Mouse (Mus musculus) right cerebral cortex, postnatal 14 days (tissue): ENCODE data around the gene Dennd2c.

ENCODE experiments used
- DNase-seq: peaks from one replicate; pipeline ENCODE4 v3.0.0; 2022

The Dennd2c gene

DNA sequence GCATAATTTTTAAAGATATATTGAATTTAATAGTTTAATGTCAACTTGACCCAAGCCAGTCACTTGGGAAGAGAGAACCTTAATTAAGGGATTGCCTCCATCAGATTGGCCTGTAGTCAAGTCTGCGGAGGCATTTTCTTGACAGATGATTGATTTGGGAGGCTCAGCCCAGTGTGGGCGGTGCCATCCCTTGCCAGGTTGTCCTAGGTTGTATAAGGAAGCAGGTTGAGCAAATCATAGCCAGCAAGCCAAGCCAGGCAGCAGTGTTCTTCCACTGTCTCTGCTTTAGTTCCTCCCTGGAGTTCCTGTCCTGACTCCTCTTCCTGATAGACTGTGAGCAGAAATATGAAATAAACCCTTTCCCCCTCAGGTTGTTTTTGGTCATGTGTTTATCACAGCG is 21.2 kb downstream of the Dennd2c start:
- DNase-seq: no peak

DNA sequence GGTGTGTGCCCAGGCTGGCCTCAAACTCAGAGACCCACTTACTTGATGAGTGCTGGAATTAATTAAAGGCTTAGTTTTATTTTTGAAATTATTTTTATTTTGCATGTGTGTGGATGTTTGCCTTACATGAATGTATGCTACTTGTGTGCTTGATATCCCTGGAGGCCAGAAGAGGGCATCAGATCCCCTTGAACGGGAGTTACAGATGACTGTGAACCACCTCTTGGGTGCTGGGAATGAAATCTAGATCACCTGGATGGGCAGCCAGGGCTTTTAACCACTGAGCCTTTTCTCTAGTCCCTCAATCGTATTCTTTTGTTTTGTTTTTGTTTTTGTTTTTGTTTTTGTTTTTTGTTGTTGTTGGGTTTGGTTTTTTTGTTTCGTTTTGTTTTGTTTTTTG is 23.7 kb downstream of the Dennd2c start:
- no peak for DNase-seq

DNA sequence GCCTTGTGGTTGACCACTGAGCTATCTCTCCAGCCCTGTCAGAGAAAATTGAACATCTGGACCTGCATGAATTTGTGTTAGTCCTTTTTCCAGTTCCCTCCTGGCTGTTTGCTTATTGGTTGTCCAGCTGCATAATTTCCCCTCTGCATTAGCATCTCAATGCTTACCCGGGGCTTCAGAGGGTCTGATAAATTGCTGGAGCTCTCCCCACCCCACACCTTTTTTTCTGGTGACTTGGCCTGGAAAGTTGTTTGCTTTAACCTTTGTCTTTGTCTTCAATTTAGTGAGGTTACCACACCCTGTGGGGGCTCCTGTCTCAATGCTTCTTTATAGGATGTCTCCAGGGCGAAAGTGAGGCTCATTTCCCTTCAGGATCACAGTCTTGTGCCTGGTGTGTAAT is 24.8 kb downstream of the Dennd2c start:
- DNase-seq: no peak

DNA sequence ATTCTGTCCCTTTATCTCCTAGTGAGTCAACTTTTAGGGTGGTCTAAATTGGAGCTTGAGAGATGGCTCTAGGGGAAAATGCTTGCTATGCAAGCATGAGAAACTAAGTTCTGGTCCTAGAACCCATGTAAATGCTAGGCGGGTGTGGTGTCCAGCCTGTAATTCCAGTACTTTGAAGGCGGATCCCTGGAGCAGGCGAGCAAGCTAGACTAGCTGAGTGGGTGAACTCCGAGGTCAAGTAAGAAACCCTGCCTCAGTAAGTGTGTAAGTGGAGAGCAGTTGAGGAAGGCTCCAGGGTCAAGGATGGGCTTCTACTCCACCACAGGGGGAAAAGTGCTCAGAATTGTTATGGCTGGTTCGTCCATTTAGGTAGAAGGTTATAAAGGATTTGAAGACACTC is 25.3 kb downstream of the Dennd2c start:
- DNase-seq: no peak

DNA sequence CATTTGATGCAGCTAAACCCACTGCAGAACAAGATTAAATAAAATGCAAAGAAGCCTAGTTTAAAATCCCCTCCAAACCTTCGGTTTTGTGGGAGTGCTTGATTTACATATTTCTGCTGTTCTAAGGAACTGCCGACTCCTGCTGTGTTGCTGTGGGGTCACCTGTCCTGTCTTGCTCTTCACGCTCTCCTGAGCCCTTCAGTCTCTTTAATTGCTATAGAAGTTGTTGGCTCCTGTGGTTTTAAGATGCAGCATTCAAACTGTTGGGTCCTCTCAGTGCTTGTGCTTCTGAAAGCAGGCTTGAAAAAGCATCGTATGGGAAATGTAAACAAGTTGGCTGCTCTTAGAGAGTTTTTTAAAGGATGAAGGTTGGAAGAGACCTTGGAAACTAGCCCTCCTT is 25.8 kb downstream of the Dennd2c start:
- no peak for DNase-seq

DNA sequence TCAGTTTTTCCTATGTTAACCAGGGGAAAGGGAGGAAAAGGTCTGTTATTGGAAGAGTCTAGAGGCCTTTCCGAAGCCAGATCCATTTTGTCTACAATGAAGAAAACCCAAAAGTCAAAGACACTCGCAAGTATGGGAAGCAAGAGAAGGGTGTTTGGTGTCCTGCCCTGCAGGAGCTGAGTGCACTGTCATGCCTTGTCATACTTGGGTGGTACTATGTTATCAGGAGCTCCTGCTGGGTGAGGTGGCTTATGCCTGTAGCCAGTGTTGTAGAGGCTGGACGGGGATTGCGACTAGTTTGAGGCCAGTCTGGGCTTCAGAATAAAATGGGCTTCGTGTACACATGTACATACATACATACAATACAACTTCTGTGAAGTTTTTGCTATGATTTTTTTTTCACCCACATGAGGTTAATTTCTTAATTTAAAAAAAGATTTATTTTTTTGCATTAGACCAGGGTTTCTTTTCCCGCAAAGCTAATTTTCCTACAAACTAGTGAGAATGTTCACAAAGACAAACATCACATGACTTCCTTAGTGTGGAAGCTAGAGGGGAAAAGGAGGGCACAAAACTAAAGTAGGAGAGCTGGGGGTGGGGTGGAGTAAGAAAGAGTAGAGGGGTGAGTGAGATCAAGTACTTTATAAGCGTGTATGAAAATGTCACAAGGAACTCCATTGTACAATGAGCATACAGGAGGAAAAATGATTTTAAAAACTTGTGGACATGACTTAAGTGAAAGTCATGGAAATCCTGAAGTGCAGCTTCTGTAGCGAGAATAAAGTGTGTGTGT is 27.2 kb downstream of the Dennd2c start:
- DNase-seq: no peak

DNA sequence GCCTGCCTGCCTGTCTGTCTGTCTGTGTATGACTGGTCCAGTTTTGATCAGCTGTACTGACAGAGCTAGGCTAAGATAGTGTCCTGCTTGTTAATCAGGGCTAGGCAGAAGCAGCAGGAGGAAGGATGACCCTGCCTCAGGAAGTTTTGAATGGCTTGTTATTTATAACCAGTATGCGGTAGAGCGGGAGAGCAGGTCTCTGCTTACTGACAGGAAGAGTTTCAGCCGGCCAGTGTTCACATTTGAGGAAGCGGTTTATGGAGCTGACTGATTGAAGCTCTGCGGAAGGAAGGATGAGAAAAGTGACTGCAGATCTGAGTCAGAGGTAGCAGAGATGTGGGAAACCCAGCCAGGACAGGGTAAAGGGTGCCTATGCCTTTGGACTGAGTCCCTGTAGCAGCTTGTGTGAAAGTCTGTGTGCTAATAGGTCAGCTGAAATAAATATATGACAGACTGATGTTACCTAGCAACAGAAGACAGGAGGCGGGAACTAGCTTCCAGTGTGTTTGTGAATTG is 27.9 kb downstream of the Dennd2c start:
- DNase-seq: no peak

DNA sequence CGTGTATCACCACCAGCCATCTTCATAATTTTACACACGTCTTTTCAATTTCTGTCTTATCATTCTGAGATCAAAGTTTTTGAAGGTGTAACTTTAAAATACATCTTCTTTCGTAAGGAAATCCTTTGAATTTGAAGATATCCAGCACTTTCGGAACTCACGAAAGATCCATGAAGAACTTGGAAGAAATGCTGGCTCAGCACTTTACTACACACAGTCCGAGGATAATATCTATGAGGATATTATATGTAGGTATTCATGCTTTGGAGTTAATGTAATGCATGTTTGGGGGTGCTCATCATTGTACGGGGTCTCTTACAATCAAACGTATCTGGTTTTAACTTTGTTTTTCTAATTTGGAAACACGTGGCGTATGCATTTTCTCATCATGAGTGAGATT is 30.7 kb downstream of the Dennd2c start:
- no peak for DNase-seq

DNA sequence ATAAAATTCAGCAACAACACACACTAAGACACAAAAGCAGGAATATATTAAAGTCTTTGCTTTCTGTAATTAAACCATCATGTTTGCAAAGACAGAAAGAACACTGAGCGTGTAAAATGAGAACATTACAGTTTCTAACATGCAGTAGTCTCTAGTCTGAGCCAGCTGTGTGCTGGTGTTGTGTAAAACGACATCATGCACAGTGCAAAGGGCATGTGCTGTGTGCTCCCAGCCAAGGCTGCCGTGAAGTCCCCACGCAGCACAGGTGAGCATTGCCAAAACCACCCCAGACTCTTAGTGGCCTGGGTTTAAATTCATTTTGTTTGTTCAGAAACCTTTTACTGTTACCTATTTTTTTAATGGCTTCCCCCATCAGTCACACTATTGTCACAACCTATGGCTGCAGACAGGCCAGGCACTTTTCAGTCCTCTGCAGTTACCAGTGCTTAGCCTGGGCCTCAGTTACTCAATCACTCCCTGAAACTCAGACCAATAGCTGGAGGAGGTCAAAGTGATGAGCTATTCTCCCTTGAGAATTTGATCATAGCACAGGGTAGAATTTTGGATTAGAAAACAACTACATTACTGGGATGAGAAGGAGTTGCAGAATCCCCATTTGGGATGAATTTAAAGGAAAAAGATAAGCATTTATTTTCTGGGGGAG is 34.1 kb downstream of the Dennd2c start:
- DNase-seq: no peak

DNA sequence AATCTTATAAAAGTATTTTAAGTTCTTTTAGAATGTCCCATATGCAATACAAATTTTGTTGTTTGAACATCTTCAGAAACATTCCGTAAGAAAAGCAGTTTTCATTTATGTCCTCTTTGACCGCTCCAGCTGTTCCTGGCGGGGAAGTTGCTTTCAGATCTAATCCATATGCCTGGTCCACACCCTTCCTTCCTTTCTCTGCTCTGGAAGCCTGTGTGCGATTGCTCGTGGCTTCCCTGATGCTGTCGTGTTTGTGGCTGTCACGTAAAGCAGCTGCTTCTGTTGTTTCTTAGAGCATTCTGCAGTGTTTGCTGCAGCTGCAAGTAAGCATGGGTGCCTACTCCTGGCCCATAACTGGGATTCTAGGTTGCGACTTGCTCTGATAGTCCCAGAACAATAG is 36.6 kb downstream of the Dennd2c start:
- DNase-seq: no peak

DNA sequence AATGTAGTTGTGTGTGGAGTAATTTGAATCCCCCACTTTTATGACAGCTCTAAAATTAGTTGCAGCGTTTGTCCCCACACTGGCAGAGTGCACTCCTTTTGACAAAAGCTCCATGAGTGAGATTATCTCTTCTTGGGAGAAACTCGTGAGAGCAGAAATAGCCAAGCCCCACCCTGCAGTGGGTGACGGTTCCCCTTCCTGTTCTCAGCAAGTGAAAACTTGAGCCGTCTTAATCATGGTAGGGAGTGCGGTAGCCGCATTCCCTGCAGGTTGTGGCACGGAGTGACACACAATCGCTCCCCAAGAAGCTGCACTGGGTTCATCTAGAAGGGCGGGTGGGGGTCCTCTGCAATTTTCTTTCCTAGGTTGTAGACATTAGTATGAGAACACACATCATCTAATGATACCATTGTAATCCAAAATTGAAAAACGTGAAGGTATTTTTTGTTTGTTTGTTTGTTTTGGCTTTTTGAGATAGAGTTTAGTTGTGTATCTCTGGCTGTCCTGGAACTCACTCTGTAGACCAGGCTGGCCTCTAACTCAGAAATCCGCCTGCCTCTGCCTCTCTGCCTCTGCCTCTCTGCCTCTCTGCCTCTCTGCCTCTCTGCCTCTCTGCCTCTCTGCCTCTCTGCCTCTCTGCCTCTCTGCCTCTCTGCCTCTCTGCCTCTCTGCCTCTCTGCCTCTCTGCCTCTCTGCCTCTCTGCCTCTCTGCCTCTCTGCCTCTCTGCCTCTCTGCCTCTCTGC is 37.9 kb downstream of the Dennd2c start:
- peak; percentile 13 for DNase-seq

DNA sequence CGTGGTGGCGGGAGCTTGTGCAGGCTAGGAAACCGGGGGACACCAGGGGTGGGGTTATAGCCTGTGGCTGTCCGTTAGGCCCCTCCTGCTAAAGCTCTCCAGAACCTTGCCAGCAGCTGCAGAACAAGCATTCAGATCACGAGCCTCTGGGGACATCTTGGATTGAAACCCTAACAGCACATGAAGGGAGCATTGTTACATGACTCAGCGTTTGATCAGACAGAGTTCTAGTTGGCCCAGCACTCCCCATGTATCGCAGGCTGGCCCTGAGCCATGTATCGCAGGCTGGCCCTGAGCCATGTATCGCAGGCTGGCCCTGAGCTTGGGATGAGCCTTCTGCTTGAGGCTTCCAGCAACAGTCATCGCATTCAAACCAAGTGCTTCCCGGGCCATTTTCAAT is 38.9 kb downstream of the Dennd2c start:
- DNase-seq: no peak

DNA sequence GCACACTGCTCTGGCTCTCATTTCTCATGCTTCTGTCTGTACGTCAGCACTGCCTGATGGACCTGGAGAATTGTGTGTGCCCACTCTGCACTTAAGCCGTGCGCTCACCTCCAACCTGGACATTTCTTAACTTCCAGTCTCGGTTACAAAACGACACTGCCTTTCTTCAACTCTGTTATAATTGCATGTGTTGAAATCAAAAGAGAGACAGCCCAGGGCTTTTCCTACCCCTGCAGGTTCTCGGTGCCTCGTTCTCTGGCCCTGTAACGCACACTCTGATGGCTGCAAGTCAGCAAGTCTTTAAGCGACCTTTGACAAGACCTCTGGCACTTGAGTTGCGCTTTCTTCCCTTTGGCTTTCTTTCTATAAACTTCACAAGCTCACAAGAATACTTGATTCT is 40.0 kb downstream of the Dennd2c start:
- no peak for DNase-seq

DNA sequence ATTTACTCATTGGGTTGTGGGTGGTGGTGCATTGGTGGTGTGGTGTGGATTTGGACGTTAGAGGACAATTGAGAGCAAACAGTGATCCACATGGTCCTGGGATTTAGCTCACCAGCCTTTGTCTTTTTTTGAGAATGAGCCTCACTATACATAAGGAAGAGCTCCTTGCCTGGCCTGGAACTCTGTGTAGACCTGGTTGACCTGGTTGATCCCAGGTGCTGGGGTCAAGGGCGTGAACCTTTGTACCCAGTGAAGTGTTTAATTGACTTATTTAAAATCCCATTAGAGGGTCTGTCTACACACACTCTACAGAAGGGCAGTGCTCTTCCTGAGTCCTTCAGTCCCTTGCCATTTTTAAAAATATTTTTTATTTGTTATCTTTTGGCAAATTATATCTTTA is 42.9 kb downstream of the Dennd2c start:
- no peak for DNase-seq

DNA sequence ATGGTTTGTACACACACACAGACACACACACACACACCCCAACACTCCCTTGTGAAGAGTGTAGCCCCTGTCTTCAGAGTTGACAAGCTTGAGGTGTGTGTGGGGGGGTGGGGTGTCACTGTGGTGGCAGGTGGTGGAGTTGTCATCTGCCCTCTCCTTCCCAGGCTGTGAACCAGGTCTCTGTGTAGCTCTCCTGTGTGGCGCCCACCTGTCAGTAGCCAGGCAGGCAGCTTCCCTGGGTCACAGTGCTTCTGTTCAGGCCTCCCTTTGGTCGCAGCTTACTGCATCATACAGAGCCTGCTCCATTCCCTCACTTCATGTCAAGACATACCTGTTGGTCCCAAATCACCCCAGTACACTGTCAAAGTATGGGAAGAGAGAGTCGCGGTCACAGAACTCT is 43.4 kb downstream of the Dennd2c start:
- no peak for DNase-seq

DNA sequence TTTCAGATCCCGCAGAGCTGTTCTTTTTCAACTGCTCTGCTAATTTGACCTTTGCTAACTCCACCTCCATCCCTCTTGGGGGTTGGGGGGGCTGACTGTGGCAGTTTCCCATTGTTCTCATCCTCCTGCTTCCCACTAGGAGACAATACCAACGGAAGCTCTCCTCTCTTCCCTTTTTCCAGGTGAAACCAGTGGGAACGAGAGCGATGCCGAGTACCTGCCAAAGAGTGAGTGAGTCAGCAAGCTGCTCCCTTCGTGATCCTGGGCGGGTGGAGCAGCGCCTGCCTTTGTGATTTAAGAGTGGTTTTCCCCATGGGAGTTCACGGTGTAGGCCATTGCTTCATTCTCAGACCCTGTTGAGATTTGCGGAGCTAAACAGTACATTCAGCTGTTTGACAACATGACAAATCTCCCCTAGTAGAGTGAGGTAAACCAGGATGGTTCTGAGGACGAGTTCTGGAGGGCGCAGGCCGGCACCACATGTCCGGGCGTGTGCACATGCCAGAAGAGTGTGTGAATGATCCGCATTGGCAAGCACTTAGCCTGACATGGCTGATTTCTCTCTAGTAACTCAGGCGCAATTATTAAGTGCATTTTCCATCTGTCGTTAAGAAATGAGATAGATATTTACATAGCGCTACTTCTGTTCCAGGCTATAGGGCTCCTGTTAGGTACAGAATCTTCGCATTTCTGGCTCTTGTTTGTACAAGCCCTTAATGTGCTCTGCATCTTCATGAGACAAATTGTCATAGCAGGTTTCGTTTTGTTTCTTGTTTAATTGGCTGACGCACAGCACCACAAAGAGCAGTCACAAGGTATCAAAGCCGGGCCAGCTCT is 44.1 kb downstream of the Dennd2c start:
- no peak for DNase-seq

DNA sequence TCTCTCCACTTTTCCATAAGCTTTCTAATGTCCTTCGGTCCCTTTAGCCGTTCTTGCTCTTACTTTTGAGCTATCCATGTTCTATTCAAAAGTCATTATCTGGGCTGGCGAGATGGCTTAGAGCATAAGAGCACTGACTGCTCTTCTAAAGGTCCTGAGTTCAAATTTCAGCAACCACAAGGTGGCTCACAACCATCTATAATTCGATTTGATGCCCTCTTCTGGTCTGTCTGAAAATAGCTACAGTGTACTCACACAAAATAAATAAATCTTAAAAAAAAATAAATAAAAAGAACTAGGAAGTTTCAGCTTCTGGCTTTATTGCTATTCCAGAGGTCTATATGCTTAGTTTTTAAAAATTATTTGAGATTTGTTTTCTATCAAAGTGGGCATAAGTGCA is 45.4 kb downstream of the Dennd2c start:
- DNase-seq: no peak

DNA sequence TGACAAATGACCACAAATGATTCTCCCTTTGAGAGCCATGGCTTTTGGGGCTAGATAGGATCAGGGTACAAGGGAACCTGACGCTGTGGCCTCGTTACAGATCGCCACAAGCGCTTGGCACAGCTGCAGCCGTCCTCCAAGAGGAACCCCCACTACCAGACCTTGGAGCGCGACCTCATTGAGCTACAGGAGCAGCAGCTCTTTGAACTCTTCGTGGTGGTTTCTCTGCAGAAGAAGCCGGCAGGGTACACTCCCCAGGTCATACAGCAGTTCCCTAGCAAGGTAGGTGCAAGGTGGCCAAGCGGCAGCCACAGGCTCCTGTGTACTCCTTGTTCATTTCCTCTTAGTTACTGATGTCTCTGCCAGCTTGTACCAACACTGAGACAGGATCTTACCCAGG is 46.5 kb downstream of the Dennd2c start:
- no peak for DNase-seq

DNA sequence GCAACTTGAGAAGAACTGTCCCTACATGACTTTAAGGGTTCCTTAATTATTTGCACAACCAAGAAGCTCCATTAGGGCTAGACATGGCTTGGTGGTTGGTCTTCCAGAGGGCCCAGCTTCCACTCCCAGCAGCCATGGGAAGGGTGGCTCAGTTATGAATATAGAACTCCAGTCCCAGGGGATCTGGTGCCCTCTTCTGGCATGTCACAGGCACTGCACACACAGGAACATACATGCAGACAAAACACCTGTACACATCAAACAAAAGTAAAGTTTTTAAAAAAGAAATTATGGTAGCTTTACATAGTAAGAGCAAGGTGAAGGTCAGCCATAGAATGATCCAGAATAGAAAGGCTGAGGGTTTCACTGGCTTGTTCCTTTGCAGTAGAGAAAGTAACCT is 51.4 kb downstream of the Dennd2c start:
- no peak for DNase-seq

DNA sequence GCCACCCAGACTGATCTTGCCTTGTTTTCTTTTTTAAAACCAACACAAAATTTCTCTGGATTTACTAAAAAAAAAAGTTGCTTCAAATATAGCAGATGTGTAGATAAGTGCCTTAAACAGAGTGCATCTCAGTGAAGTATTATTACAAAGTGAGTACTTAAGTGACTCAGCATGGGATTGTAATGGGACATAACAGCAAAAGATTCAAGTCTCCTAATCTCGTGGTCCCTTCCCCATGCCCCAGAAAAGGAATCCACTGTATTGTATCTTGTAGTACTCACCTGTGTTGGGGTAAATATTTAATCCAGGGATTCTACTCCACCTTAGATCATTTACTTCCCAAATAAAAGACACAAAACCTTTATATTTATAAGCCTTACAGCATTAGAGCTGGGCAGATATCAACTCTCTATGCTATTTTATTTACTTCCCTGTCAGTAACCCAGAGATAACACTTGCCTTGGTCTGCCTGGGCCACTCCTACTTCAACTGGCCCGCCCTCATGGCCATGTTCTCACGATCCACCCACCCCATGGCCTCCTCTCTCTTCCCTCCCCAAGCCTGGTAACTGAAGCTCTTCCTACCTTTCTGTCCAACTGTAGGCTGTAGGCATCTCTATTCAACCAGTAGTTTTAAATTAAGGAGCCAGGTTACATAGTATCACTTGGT is 57.0 kb downstream of the Dennd2c start:
- DNase-seq: no peak

DNA sequence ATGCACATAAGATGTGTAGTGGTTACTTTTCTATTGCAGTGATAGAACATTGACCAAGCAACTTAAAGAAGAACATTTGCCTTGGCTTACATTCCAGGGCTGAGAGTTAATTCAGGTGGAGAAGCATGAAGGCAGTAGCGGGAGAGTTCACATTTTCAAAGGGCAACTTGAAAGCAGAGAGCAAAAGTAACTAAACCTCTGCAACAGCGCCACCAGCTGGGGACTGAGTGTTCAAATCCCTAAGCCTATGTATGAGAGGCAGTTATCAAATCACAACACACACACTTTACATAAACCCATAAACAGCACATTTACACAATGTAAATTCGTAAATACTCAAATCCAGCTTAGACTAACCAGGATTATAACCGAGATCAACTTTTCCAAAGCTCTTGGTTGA is 67.4 kb downstream of the Dennd2c start:
- peak; percentile 91 for DNase-seq

DNA sequence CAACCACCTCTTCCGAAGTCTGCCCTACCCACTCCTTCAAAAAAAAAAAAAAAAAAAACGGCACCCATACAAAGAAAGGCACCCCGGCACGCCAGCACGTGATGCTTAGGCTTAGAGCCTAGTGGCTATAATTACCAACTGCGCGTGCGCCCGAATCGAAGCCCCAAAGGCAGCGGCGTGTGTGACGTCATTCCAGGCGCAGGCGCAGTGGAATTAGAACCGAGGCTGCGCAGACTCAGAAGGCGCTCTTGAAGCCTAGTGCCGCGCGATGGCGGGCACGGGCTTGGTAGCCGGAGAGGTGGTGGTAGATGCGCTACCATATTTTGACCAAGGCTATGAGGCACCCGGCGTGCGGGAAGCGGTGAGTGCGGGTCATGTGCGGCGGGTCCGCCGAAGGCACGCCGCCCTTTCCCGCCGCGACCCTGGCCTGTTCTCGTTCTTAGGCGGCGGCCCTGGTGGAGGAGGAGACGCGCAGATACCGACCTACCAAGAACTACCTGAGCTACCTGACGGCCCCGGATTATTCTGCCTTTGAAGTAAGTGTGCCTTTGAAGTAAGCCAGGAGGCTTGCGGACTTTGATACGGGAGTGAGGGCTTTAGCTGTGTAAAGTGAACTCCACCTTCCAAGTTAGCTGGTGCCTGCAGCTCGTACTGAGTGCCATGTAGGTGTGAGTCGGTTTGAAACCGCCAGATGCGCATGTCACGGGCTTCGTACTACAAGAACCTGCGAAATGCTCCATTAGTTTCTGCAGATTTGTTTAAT is 69.3 kb downstream of the Dennd2c start, which contains the start of gene Bcas2:
Gene Bcas2, plus strand, starts transcription at position 151 of the 763 bp plus-strand sequence.
- DNase-seq: peak; percentile 100
